Mouse (Mus musculus) effector memory CD4-positive, alpha-beta T cell, adult 7 months (primary cell): ENCODE results near the gene Ndrg3. TPM values are rescaled to one million over a fixed set of nuclear protein-coding genes. Genes with fewer than 3 reads are reported as not detected.

Experiments used
- polyA plus RNA-seq: library from polyadenylated mRNA; unstranded; fragments of 100-300 nt; shearing (Covaris generic); gene quantifications from one replicate; pipeline ENCODE4 v1.2.1, GENCODE M21; 2017

Gene Ndrg3
- 51.7 TPM for polyA plus RNA-seq

GRCm38 (mm10) chr2:156991470-156992319, at the start of gene Ndrg3:
Ndrg3 (minus strand) TSS chr2:156992056.

GRCm38 (mm10) chr2:157006511-157007233, 14.8 kb upstream of the Ndrg3 start, which contains the start of gene Dsn1:
Dsn1 (minus strand) TSS chr2:157007154.

GRCm38 (mm10) chr2:156887017-156887416, 104.8 kb downstream of the Ndrg3 start, which contains the start of gene Sla2:
Sla2 (minus strand) TSS chr2:156887192.

Other genes with a start within 250 kb of the Ndrg3 start
- gene Myl9, start 216.6 kb downstream of the Ndrg3 start, polyA plus RNA-seq: 1.9 TPM
- 92.8 TPM for gene Tgif2, start 152.0 kb downstream of the Ndrg3 start, polyA plus RNA-seq
- gene 4930518I15Rik, start 134.1 kb downstream of the Ndrg3 start, polyA plus RNA-seq: 3.2 TPM
- 93.0 TPM for gene Rab5if, start 128.9 kb downstream of the Ndrg3 start, polyA plus RNA-seq
- gene Sla2, start 104.9 kb downstream of the Ndrg3 start, polyA plus RNA-seq: 62.0 TPM
- gene Dsn1, start 15.1 kb upstream of the Ndrg3 start, polyA plus RNA-seq: 20.3 TPM
- 0.39 TPM for gene Soga1, start 87.2 kb upstream of the Ndrg3 start, polyA plus RNA-seq
- gene Tldc2, start 95.0 kb upstream of the Ndrg3 start, polyA plus RNA-seq: not detected
- gene Samhd1, start 143.2 kb upstream of the Ndrg3 start, polyA plus RNA-seq: 289 TPM
- 32.3 TPM for gene Rbl1, start 212.5 kb upstream of the Ndrg3 start, polyA plus RNA-seq